Mouse (Mus musculus) forebrain, embryonic 14.5 days (tissue): ENCODE measurements around the gene Ankrd11. TPM values are rescaled to one million over a fixed set of nuclear protein-coding genes. Genes with fewer than 3 reads are reported as not detected.

Experiments used
- polyA plus RNA-seq: library from polyadenylated mRNA; unstranded; fragments of >200 nt; fragmentation: Nextera tagmentation; extraction: Ambion mirVana; gene quantifications from 2 replicates; pipeline ENCODE4 v1.2.1, GENCODE M21; 2014

The Ankrd11 gene
- polyA plus RNA-seq, 1 experiment from 2014 or later, result 32.1 TPM

Other genes with a start within 250 kb of the Ankrd11 start
- 0.69 and 1.4 TPM in 2 replicates for gene Cdh15, start 194.3 kb downstream of the Ankrd11 start, polyA plus RNA-seq
- 34.2 and 38.2 TPM in 2 replicates for gene Spg7, start 20.7 kb upstream of the Ankrd11 start, polyA plus RNA-seq
- gene Rpl13, start 60.1 kb upstream of the Ankrd11 start, polyA plus RNA-seq, result 1,075 and 1,254 TPM in 2 replicates
- 1.0 and 2.7 TPM in 2 replicates for gene Cpne7, start 75.1 kb upstream of the Ankrd11 start, polyA plus RNA-seq
- 0.33 and 0.93 TPM in 2 replicates for gene Sult5a1, start 116.0 kb upstream of the Ankrd11 start, polyA plus RNA-seq
- gene Dpep1, start 144.0 kb upstream of the Ankrd11 start, polyA plus RNA-seq, result not detected in 2 replicates
- 180 and 200 TPM in 2 replicates for gene Chmp1a, start 170.5 kb upstream of the Ankrd11 start, polyA plus RNA-seq
- 5.8 and 6.5 TPM in 2 replicates for gene Spata33, start 170.6 kb upstream of the Ankrd11 start, polyA plus RNA-seq
- 41.1 and 43.1 TPM in 2 replicates for gene Cdk10, start 182.6 kb upstream of the Ankrd11 start, polyA plus RNA-seq
- 2.4 and 4.1 TPM in 2 replicates for gene Spata2l, start 194.0 kb upstream of the Ankrd11 start, polyA plus RNA-seq
- 14.7 and 18.5 TPM in 2 replicates for gene Zfp276, start 211.9 kb upstream of the Ankrd11 start, polyA plus RNA-seq
- gene Vps9d1, start 212.1 kb upstream of the Ankrd11 start, polyA plus RNA-seq, result 31.9 and 41.5 TPM in 2 replicates